Mouse (Mus musculus) heart, adult 11 months (tissue): ENCODE measurements around the gene Mpzl3.

ENCODE experiments used
- DNase-seq: peaks from one replicate; pipeline ENCODE4 v3.0.0; 2022

Gene Mpzl3

GRCm38 (mm10) chr9:45055082-45055713 lies at the start of gene Mpzl3:
Gene Mpzl3, plus strand, starts transcription at chr9:45055186.
- DNase-seq = peak; percentile 98

GRCm38 (mm10) chr9:45007404-45007803 lies 47.6 kb upstream of the Mpzl3 start:
- DNase-seq = no peak

GRCm38 (mm10) chr9:45008342-45008741 lies 46.6 kb upstream of the Mpzl3 start:
- no peak for DNase-seq

GRCm38 (mm10) chr9:45009180-45010078 lies 45.6 kb upstream of the Mpzl3 start, which contains the start of gene Cd3e:
Gene Cd3e, minus strand, starts transcription at chr9:45009627.
- no peak for DNase-seq

- no peak for DNase-seq
These were observed 44.5 kb upstream of the Mpzl3 start for GRCm38 (mm10) chr9:45010461-45010860.

- no peak for DNase-seq
These were observed 43.7 kb upstream of the Mpzl3 start for GRCm38 (mm10) chr9:45011291-45011690.

GRCm38 (mm10) chr9:45014879-45015278 lies 40.1 kb upstream of the Mpzl3 start:
- no peak for DNase-seq

GRCm38 (mm10) chr9:45015841-45016240 lies 39.1 kb upstream of the Mpzl3 start:
- DNase-seq = no peak

- DNase-seq = no peak
These were observed 37.0 kb upstream of the Mpzl3 start for GRCm38 (mm10) chr9:45018031-45018430.

GRCm38 (mm10) chr9:45022800-45023199 lies 32.2 kb upstream of the Mpzl3 start:
- DNase-seq = no peak

- no peak for DNase-seq
These were observed 31.3 kb upstream of the Mpzl3 start for GRCm38 (mm10) chr9:45023638-45024037.

GRCm38 (mm10) chr9:45024187-45024586 lies 30.8 kb upstream of the Mpzl3 start:
- no peak for DNase-seq

- no peak for DNase-seq
These were observed 27.6 kb upstream of the Mpzl3 start for GRCm38 (mm10) chr9:45027376-45027775.

- peak; percentile 36 for DNase-seq
These were observed 24.6 kb upstream of the Mpzl3 start for GRCm38 (mm10) chr9:45030341-45030740.

GRCm38 (mm10) chr9:45032261-45032660 lies 22.7 kb upstream of the Mpzl3 start:
- peak; percentile 84 for DNase-seq

GRCm38 (mm10) chr9:45034526-45034925 lies 20.5 kb upstream of the Mpzl3 start:
- peak; percentile 54 for DNase-seq

- DNase-seq = peak; percentile 7
These were observed 17.2 kb upstream of the Mpzl3 start for GRCm38 (mm10) chr9:45037803-45038202.

GRCm38 (mm10) chr9:45039499-45039898 lies 15.5 kb upstream of the Mpzl3 start, which contains the start of gene Mpzl2:
Gene Mpzl2, plus strand, starts transcription at chr9:45039799.
- DNase-seq = no peak

- peak; percentile 86 for DNase-seq
These were observed 14.7 kb upstream of the Mpzl3 start for GRCm38 (mm10) chr9:45040066-45040845.

GRCm38 (mm10) chr9:45041131-45041838 lies 13.7 kb upstream of the Mpzl3 start:
- no peak for DNase-seq

- DNase-seq = peak; percentile 94
These were observed 12.8 kb upstream of the Mpzl3 start for GRCm38 (mm10) chr9:45042056-45042720.

GRCm38 (mm10) chr9:45042947-45043346 lies 12.0 kb upstream of the Mpzl3 start:
- peak; percentile 83 for DNase-seq
